Mouse (Mus musculus): ENCODE measurements around the gene Lipm.

Gene Lipm

GRCm38 (mm10) chr19:34100633-34101032, at the start of gene Lipm:
Gene Lipm, plus strand, starts transcription at chr19:34100933.
- no peak for DNase-seq (ENCODE audit: low spot score in 2 of 2)

- no peak for DNase-seq (ENCODE audit: low spot score in 2 of 2)
Measured at GRCm38 (mm10) chr19:34051502-34051901, 49.2 kb upstream of the Lipm start.

- no peak for DNase-seq (ENCODE audit: low spot score in 2 of 2)
Measured at GRCm38 (mm10) chr19:34063547-34063946, 37.2 kb upstream of the Lipm start.

- DNase-seq (ENCODE audit: low spot score in 2 of 2) = no peak
Measured at GRCm38 (mm10) chr19:34064059-34064458, 36.7 kb upstream of the Lipm start.

- no peak for DNase-seq (ENCODE audit: low spot score in 2 of 2)
Measured at GRCm38 (mm10) chr19:34066779-34067472, 33.8 kb upstream of the Lipm start, which contains the start of gene Lipn. Gene Lipn, plus strand, starts transcription at chr19:34067358.

- no peak for DNase-seq (ENCODE audit: low spot score in 2 of 2)
Measured at GRCm38 (mm10) chr19:34074239-34074638, 26.5 kb upstream of the Lipm start.

GRCm38 (mm10) chr19:34078130-34078529, 22.6 kb upstream of the Lipm start:
- no peak for DNase-seq (ENCODE audit: low spot score in 2 of 2)

GRCm38 (mm10) chr19:34089011-34089680, 11.6 kb upstream of the Lipm start:
- DNase-seq (ENCODE audit: low spot score in 2 of 2) = no peak

GRCm38 (mm10) chr19:34095381-34095780, 5.4 kb upstream of the Lipm start:
- DNase-seq (ENCODE audit: low spot score in 2 of 2) = no peak

GRCm38 (mm10) chr19:34096228-34096627, 4.5 kb upstream of the Lipm start:
- no peak for DNase-seq (ENCODE audit: low spot score in 2 of 2)

GRCm38 (mm10) chr19:34101888-34102287, 1.2 kb downstream of the Lipm start:
- DNase-seq (ENCODE audit: low spot score in 2 of 2) = no peak

- DNase-seq (ENCODE audit: low spot score in 2 of 2) = no peak
Measured at GRCm38 (mm10) chr19:34104841-34105240, 4.1 kb downstream of the Lipm start.

GRCm38 (mm10) chr19:34119102-34119501, 18.4 kb downstream of the Lipm start:
- no peak for DNase-seq (ENCODE audit: low spot score in 2 of 2)

- no peak for DNase-seq (ENCODE audit: low spot score in 2 of 2)
Measured at GRCm38 (mm10) chr19:34119653-34120052, 18.9 kb downstream of the Lipm start.

GRCm38 (mm10) chr19:34120107-34120731, 19.5 kb downstream of the Lipm start:
- DNase-seq (ENCODE audit: low spot score in 2 of 2) = no peak

- DNase-seq (ENCODE audit: low spot score in 2 of 2) = no peak
Measured at GRCm38 (mm10) chr19:34138720-34139430, 38.1 kb downstream of the Lipm start.

- no peak for DNase-seq (ENCODE audit: low spot score in 2 of 2)
Measured at GRCm38 (mm10) chr19:34139431-34140046, 38.8 kb downstream of the Lipm start.

- DNase-seq (ENCODE audit: low spot score in 2 of 2) = no peak
Measured at GRCm38 (mm10) chr19:34148421-34148820, 47.7 kb downstream of the Lipm start.

- DNase-seq (ENCODE audit: low spot score in 2 of 2) = no peak
Measured at GRCm38 (mm10) chr19:34151909-34152308, 51.2 kb downstream of the Lipm start.

- DNase-seq (ENCODE audit: low spot score in 2 of 2) = no peak
Measured at GRCm38 (mm10) chr19:34153263-34154144, 52.8 kb downstream of the Lipm start.

GRCm38 (mm10) chr19:34162693-34163092, 62.0 kb downstream of the Lipm start:
- DNase-seq (ENCODE audit: low spot score in 2 of 2) = no peak

Measured in right cerebral cortex, postnatal 10 days (tissue).